Mouse (Mus musculus) neural tube, embryonic 11.5 days (tissue): Measurements from ENCODE around the gene Kit. TPM values are rescaled to one million over a fixed set of nuclear protein-coding genes. Genes with fewer than 3 reads are reported as not detected.

Experiments
- ATAC-seq: fragments of 200-750 bp; cut with Nextera tagmentation; 2 replicates; pipeline ENCODE4 v1.8.0; 2017; ENCODE audit warnings: moderate number of reproducible peaks, mild to moderate bottlenecking, moderate TSS enrichment, moderate library complexity; ENCODE audit not compliant: insufficient read depth, low FRiP score, low TSS enrichment
- DNase-seq: peaks from one replicate; pipeline ENCODE4 v3.0.0-alpha.2; 2015; ENCODE audit warnings: low spot score
- H3K27ac ChIP-seq: fragments of 300-500 bp; sonication (generic); 2 replicates; pipeline ENCODE4 v1.5.1; 2014; ENCODE audit warnings: low read depth, mild to moderate bottlenecking, low read length
- H3K27me3 ChIP-seq: fragments of 300-500 bp; sonication (generic); 2 replicates; pipeline ENCODE4 v1.6.1; 2014; ENCODE audit warnings: mild to moderate bottlenecking, low read length, mixed read lengths; ENCODE audit not compliant: control insufficient read depth, insufficient read depth
- H3K36me3 ChIP-seq: fragments of 300-500 bp; sonication (generic); 2 replicates; pipeline ENCODE4 v1.6.1; 2014; ENCODE audit warnings: mild to moderate bottlenecking, low read length, moderate library complexity, mixed read lengths; ENCODE audit not compliant: control insufficient read depth, insufficient read depth
- H3K4me1 ChIP-seq: fragments of 300-500 bp; sonication (generic); 2 replicates; pipeline ENCODE4 v1.6.1; 2014; ENCODE audit warnings: low read length, mixed read lengths; ENCODE audit not compliant: control insufficient read depth, insufficient read depth
- H3K4me2 ChIP-seq: fragments of 300-500 bp; sonication (generic); 2 replicates; pipeline ENCODE4 v1.6.1; 2014; ENCODE audit warnings: low read depth, mild to moderate bottlenecking, moderate library complexity
- H3K4me3 ChIP-seq: fragments of 300-500 bp; sonication (generic); 2 replicates; pipeline ENCODE4 v1.5.1; 2014; ENCODE audit warnings: low read depth, low read length
- H3K9ac ChIP-seq: fragments of 300-500 bp; sonication (generic); 2 replicates; pipeline ENCODE4 v1.6.1; 2014; ENCODE audit warnings: mild to moderate bottlenecking, low read length
- H3K9me3 ChIP-seq: fragments of 300-500 bp; sonication (generic); 2 replicates; pipeline ENCODE4 v1.6.1; 2016; ENCODE audit warnings: low read length; ENCODE audit not compliant: control insufficient read depth
- WGBS: fragments of 180-500 bp; shearing (Covaris S2); extraction: QIAGEN DNeasy Blood & Tissue Kit; methylation state at CpG from one replicate; pipeline ENCODE4 v1.1.7; 2014; 5-methylcytosine and 5-hydroxymethylcytosine counted together
- polyA plus RNA-seq: library from polyadenylated mRNA; unstranded; fragments of >200 nt; fragmentation: Nextera tagmentation; extraction: Ambion mirVana; gene quantifications from 2 replicates; pipeline ENCODE4 v1.2.1, GENCODE M21; 2014

Kit gene
- polyA plus RNA-seq, 1 experiment from 2014 or later = 25.5 TPM

- WGBS = 94% methylated on average over 13 of the region's 13 CpGs
Observed at GRCm38 (mm10) chr5:75598491-75598890, 23.8 kb downstream of the Kit start.

GRCm38 (mm10) chr5:75599991-75600390, 25.3 kb downstream of the Kit start:
- no peaks in the 10 kb centered on the region for H3K9me3 ChIP-seq
- peaks cover 3% of the 10 kb centered on the region for H3K4me1 ChIP-seq
- H3K9ac ChIP-seq = no peak overlapping the region
- ATAC-seq = no peak
- no peak overlapping the region for H3K4me3 ChIP-seq
- no peak for DNase-seq
- no peaks in the 10 kb centered on the region for H3K27me3 ChIP-seq
- no peaks in the 10 kb centered on the region for H3K36me3 ChIP-seq
- H3K27ac ChIP-seq = no peak overlapping the region
- H3K4me2 ChIP-seq = no peak overlapping the region
- 43% methylated on average over 6 of the region's 6 CpGs for WGBS

More at GRCm38 (mm10) chr5:75598491-75598890, 23.8 kb downstream of the Kit start:
- DNase-seq (no peak), ATAC-seq (no peak)
- peaks cover 3% of the 10 kb centered on the region; the same call in 1 of the 2 replicates for H3K4me1 ChIP-seq
- no peaks in the 10 kb centered on the region for H3K36me3 ChIP-seq
- no peak overlapping the region for H3K9ac ChIP-seq
- no peak overlapping the region for H3K4me2 ChIP-seq
- no peak overlapping the region for H3K27ac ChIP-seq
- H3K9me3 ChIP-seq = no peaks in the 10 kb centered on the region
- no peaks in the 10 kb centered on the region for H3K27me3 ChIP-seq
- no peak overlapping the region for H3K4me3 ChIP-seq

GRCm38 (mm10) chr5:75604238-75604637, 29.5 kb downstream of the Kit start:
- Histone ChIP-seq H3K9me3 (no peaks in the 10 kb centered on the region), H3K27ac (0 out of 2 replicates have a peak overlapping the region, but pooled peaks have one; percentile 8), H3K4me2 (no peak overlapping the region), H3K4me1 (peaks cover 3% of the 10 kb centered on the region), H3K36me3 (no peaks in the 10 kb centered on the region), H3K9ac (no peak overlapping the region), H3K27me3 (no peaks in the 10 kb centered on the region), H3K4me3 (no peak overlapping the region)
- 59% methylated on average over 9 of the region's 9 CpGs for WGBS
- DNase-seq (no peak), ATAC-seq (no peak)

GRCm38 (mm10) chr5:75606898-75607297, 32.2 kb downstream of the Kit start:
- H3K4me2 ChIP-seq = no peak overlapping the region
- H3K9me3 ChIP-seq = no peaks in the 10 kb centered on the region
- DNase-seq (no peak), ATAC-seq (no peak)
- H3K4me3 ChIP-seq = no peak overlapping the region
- 83% methylated on average over 14 of the region's 14 CpGs for WGBS
- no peaks in the 10 kb centered on the region for H3K27me3 ChIP-seq
- no peaks in the 10 kb centered on the region; the same call in 1 of the 2 replicates for H3K4me1 ChIP-seq
- H3K27ac ChIP-seq = no peak overlapping the region
- no peaks in the 10 kb centered on the region for H3K36me3 ChIP-seq
- H3K9ac ChIP-seq = no peak overlapping the region

GRCm38 (mm10) chr5:75607971-75608370, 33.3 kb downstream of the Kit start:
- Histone ChIP-seq H3K9me3 (no peaks in the 10 kb centered on the region), H3K27ac (no peak overlapping the region), H3K9ac (no peak overlapping the region), H3K4me2 (no peak overlapping the region), H3K4me3 (no peak overlapping the region), H3K4me1 (no peaks in the 10 kb centered on the region; the same call in 1 of the 2 replicates), H3K36me3 (no peaks in the 10 kb centered on the region), H3K27me3 (no peaks in the 10 kb centered on the region)
- ATAC-seq = no peak
- no peak for DNase-seq
- 89% methylated on average over 12 of the region's 12 CpGs for WGBS

GRCm38 (mm10) chr5:75612380-75612779, 37.7 kb downstream of the Kit start:
- H3K9me3 ChIP-seq = no peaks in the 10 kb centered on the region
- ATAC-seq (no peak), DNase-seq (no peak)
- no peak overlapping the region for H3K4me3 ChIP-seq
- H3K9ac ChIP-seq = no peak overlapping the region
- H3K4me2 ChIP-seq = no peak overlapping the region
- H3K27ac ChIP-seq = no peak overlapping the region
- H3K36me3 ChIP-seq = no peaks in the 10 kb centered on the region
- WGBS = 60% methylated on average over 1 of the region's 1 CpGs
- no peaks in the 10 kb centered on the region for H3K4me1 ChIP-seq
- H3K27me3 ChIP-seq = no peaks in the 10 kb centered on the region

GRCm38 (mm10) chr5:75612926-75613325, 38.2 kb downstream of the Kit start:
- Histone ChIP-seq H3K4me1 (no peaks in the 10 kb centered on the region), H3K36me3 (no peaks in the 10 kb centered on the region), H3K4me2 (no peak overlapping the region), H3K27me3 (no peaks in the 10 kb centered on the region), H3K9ac (no peak overlapping the region), H3K9me3 (no peaks in the 10 kb centered on the region), H3K4me3 (no peak overlapping the region), H3K27ac (no peak overlapping the region)
- DNase-seq (no peak), ATAC-seq (no peak)
- WGBS = 96% methylated on average over 4 of the region's 4 CpGs

GRCm38 (mm10) chr5:75615000-75615571, 40.4 kb downstream of the Kit start:
- DNase-seq = no peak
- WGBS = 97% methylated on average over 11 of the region's 11 CpGs
- Histone ChIP-seq H3K9me3 (no peaks in the 10 kb centered on the region), H3K36me3 (no peaks in the 10 kb centered on the region), H3K9ac (no peak overlapping the region), H3K4me3 (no peak overlapping the region), H3K27ac (no peak overlapping the region), H3K4me2 (no peak overlapping the region), H3K4me1 (no peaks in the 10 kb centered on the region), H3K27me3 (no peaks in the 10 kb centered on the region)
- ATAC-seq = no peak

- Histone ChIP-seq H3K27ac (no peak overlapping the region), H3K27me3 (no peaks in the 10 kb centered on the region), H3K9me3 (no peaks in the 10 kb centered on the region), H3K4me1 (no peaks in the 10 kb centered on the region), H3K4me3 (no peak overlapping the region), H3K36me3 (no peaks in the 10 kb centered on the region), H3K4me2 (no peak overlapping the region), H3K9ac (no peak overlapping the region)
- DNase-seq (no peak), ATAC-seq (no peak)
- WGBS = 89% methylated on average over 8 of the region's 8 CpGs
Observed at GRCm38 (mm10) chr5:75615624-75616023, 40.9 kb downstream of the Kit start.
